ENCODE assay signal across 8 mouse cellular contexts in the genomic region with DNA sequence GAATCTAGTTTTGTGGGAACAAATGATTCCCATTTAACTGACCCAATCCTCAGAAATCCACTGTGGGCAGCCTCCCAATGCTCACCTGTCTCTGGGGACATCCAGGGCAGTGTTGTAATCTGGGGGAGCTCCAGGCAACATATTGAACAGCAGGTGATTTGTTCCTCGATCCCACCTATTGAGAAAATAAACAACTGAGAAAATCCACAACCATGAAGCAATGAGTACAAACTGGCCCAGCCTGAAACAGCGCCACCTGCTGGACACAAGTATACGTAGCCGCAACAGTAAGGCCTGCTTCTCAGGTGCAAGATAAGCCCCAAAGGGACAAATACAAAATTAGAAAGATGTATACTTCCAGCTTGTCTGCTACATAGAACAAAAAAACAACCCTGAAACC. TPM values are rescaled to one million over a fixed set of nuclear protein-coding genes. Genes with fewer than 3 reads are reported as not detected.
DNase-seq lines count a peak whose midpoint lies in the region; ATAC-seq lines count a peak whose summit lies in the region.

No protein-coding gene starts in this region.

- DNase-seq in hindbrain, embryonic 11.5 days (ENCODE audit: low spot score): peak; percentile 79
- peak; percentile 75 to 78 for DNase-seq in B cell, adult 2 months
- DNase-seq in NIH3T3 (ENCODE audit: low read depth): peak; percentile 79
- peak; percentile 78 to 87 for DNase-seq in cerebellum, postnatal 25 days
- peak; percentile 71 for DNase-seq in mesoderm, embryonic 11.5 days (ENCODE audit: low read depth, low spot score)
- peak; percentile 73 for DNase-seq in thymus, postnatal 14 days

- no peaks in the 10 kb centered on the region; the same call in 1 of the 2 replicates for H3K36me3 ChIP-seq in hindbrain, embryonic 11.5 days (ENCODE audit: control insufficient read depth, insufficient read depth, low read length)
- H3K36me3 ChIP-seq in hindbrain, embryonic 16.5 days (ENCODE audit: control insufficient read depth, insufficient read depth, low read length): peaks cover 18% of the 10 kb centered on the region

- H3K27me3 ChIP-seq in hindbrain, embryonic 11.5 days (ENCODE audit: control insufficient read depth, insufficient read depth, low read length): no peaks in the 10 kb centered on the region
- no peaks in the 10 kb centered on the region for H3K27me3 ChIP-seq in hindbrain, embryonic 16.5 days (replicated peaks; ENCODE audit: control insufficient read depth, insufficient read depth, low read length)

- no peak overlapping the region for H3K27ac ChIP-seq in hindbrain, embryonic 11.5 days (ENCODE audit: low read depth, low read length)
- no peak overlapping the region for H3K27ac ChIP-seq in hindbrain, embryonic 16.5 days (ENCODE audit: low read depth, low read length)

- no peak for ATAC-seq in hindbrain, embryonic 11.5 days (ENCODE audit: low FRiP score)
- no peak; the same call in 1 of the 2 replicates for ATAC-seq in hindbrain, embryonic 16.5 days
- ATAC-seq in inflammation-experienced regulatory T-cells, adult 6 months: peak; percentile 63

- WGBS in hindbrain, embryonic 11.5 days: 36% methylated on average over 4 of the region's 4 CpGs
- WGBS in hindbrain, embryonic 16.5 days: 37% methylated on average over 4 of the region's 4 CpGs

- no peak overlapping the region for H3K4me3 ChIP-seq in hindbrain, embryonic 11.5 days (ENCODE audit: low read depth, low read length)
- H3K4me3 ChIP-seq in hindbrain, embryonic 16.5 days (ENCODE audit: low read length): no peak overlapping the region

- no peak overlapping the region for H3K4me2 ChIP-seq in hindbrain, embryonic 11.5 days (replicated peaks; ENCODE audit: low read depth, low read length)
- H3K4me2 ChIP-seq in hindbrain, embryonic 16.5 days (ENCODE audit: low read length): no peak overlapping the region

- no peaks in the 10 kb centered on the region for H3K9me3 ChIP-seq in hindbrain, embryonic 11.5 days (ENCODE audit: control insufficient read depth, low read length)
- H3K9me3 ChIP-seq in hindbrain, embryonic 16.5 days (ENCODE audit: control insufficient read depth, low read length): no peaks in the 10 kb centered on the region

- H3K4me1 ChIP-seq in hindbrain, embryonic 11.5 days (replicated peaks; ENCODE audit: control insufficient read depth, insufficient read depth, low read length): no peaks in the 10 kb centered on the region
- H3K4me1 ChIP-seq in hindbrain, embryonic 16.5 days (ENCODE audit: control insufficient read depth, insufficient read depth, low read depth, low read length): no peaks in the 10 kb centered on the region

- no peak overlapping the region for H3K9ac ChIP-seq in hindbrain, embryonic 11.5 days (ENCODE audit: low read depth, low read length)
- H3K9ac ChIP-seq in hindbrain, embryonic 16.5 days (ENCODE audit: low read depth, low read length): no peak overlapping the region

RNA-seq across cellular contexts. Expression of gene Ext2, which starts 10.6 kb away (rescaled TPM):
- 54.4 and 68.6 TPM in 2 replicates for polyA plus RNA-seq in hindbrain, embryonic 11.5 days (2014; fragmentation: Nextera tagmentation; extraction: Ambion mirVana)
- 68.2 and 81.9 TPM in 2 replicates for polyA plus RNA-seq in hindbrain, embryonic 16.5 days (2015; fragmentation: Nextera tagmentation; extraction: Ambion mirVana)
- polyA plus RNA-seq in inflammation-experienced regulatory T-cells, adult 6 months (2017; shearing (Covaris generic)): 10 to 100 TPM in 2 of 3 experiments, 1 to 10 TPM in 1; 9.6 to 13.7 (median 12.9) TPM

RNA-seq across cellular contexts. Expression of gene Accs, which starts 37.9 kb away (rescaled TPM):
- 7.4 and 7.5 TPM in 2 replicates for polyA plus RNA-seq in hindbrain, embryonic 11.5 days (2014; fragmentation: Nextera tagmentation; extraction: Ambion mirVana)
- 4.0 and 6.3 TPM in 2 replicates for polyA plus RNA-seq in hindbrain, embryonic 16.5 days (2015; fragmentation: Nextera tagmentation; extraction: Ambion mirVana)
- 10 to 100 TPM in 2 of 3 experiments, 1 to 10 TPM in 1; 9.1 to 20.9 (median 18.5) TPM for polyA plus RNA-seq in inflammation-experienced regulatory T-cells, adult 6 months (2017; shearing (Covaris generic))

RNA-seq across cellular contexts. Expression of gene Accsl, which starts 57.1 kb away (rescaled TPM):
- 0.69 TPM in 1 of 2 replicates, not detected in the other for polyA plus RNA-seq in hindbrain, embryonic 11.5 days (2014; fragmentation: Nextera tagmentation; extraction: Ambion mirVana)
- 0.40 TPM in 1 of 2 replicates, not detected in the other for polyA plus RNA-seq in hindbrain, embryonic 16.5 days (2015; fragmentation: Nextera tagmentation; extraction: Ambion mirVana)
- not detected for polyA plus RNA-seq in inflammation-experienced regulatory T-cells, adult 6 months (2017; shearing (Covaris generic))
